Mouse (Mus musculus): ENCODE measurements at regions not wholly inside any gene's neighbourhood (a gene's known extent, or its start where the extent isn't known, plus 50 kb on each side); places are given as distances from the start of the nearest gene placed in this dataset.

DNA sequence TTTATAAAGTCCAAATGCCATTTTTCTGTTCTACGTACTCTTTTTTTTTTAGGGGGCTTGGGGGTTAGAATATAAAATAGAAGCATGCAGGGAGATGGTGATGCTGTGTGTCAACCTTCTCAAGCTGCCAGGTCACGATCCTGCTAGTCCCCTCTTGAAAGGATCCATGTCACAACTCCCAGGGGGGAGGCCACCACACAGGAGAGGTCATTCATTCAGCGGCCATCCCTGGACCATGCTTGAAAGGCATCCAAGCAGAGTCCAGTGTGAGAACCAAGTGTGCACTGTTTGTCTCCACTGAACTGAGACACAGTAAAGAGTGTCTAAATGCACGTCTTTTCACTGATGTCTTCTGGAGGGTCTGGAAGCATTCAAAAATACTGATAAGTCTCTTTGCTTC lies 119.8 kb upstream of the N6amt1 start:
- TF ChIP-seq CTCF (conservative IDR thresholded peaks at IDR 0.05; ENCODE audit: insufficient read depth, insufficient read length, low read depth, low read length) (no peak), POLR2A (IDR thresholded peaks at IDR 0.05; ENCODE audit: low read depth, low read length) (no peak)

All from kidney, adult 2 months (tissue).